Mouse (Mus musculus): ENCODE results near the gene Klhl22.

The Klhl22 gene

GRCm38 (mm10) chr16:17758902-17759301 lies 516 bp upstream of the Klhl22 start:
- no peak for DNase-seq

DNA sequence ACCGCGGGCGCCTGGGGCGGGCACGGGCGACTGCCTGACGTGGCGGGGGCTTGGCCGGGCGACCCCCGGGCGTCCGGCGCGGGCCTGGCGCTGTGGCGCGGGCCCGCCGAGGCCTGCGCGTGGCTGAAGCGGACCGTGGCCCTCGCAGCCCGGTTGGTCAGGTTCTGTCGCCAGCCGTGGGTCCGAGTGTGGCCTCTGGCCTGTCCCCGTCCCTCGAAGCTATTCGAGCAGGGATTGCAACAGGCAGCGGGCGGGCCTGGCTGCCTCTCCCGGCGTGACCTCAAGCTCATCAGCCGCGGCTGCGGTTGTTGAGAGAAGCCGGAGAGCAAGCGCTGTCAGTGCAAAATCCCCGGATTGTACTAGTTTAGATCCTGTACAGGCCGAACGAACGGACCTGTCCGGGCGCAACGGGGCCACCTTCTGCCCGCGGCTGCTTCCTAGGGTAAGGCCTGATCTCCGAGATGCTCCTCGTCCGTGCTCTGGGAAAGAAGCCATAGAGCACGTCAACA lies 449 bp downstream of the Klhl22 start:
- DNase-seq: peak; percentile 69

DNA sequence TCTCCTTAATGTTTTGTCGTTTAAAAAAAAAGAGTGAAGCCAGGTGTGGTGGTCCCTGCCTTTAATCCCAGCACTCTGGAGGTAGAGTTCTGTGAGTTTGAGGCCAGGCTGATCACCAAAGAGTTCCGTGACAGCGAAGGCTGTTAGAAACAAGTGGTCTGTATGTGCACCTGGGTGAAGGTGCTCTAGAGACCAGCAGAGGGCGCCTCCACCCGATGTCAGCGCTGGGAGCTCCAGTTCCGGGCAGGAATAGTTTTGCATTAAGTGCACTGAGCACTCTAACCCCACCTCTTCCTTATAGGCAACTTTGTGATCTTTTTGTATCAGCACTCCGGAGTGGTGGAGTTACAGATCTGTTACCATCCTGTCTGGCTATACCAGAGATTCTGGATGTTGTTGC lies 1.2 kb downstream of the Klhl22 start:
- peak; percentile 58 for DNase-seq

DNA sequence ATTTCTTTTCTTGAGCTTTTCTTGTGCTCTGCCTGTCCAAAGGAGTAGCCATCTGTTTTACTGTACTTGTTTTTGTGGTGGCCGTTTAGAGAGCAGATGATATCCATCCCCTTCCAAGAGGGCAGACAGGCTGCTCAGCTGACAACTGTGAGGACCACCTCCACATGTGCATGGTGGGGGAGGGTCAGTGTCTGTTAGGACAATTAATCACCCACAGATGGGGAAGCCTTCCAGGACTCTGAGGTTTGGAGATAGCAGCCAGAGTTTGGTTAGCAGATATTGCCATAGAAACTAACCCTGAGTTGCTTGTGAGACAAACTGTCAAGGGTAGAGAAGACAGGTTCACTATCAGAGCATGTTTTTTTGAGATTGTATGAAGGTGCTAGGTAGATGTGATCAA lies 1.7 kb downstream of the Klhl22 start:
- DNase-seq: no peak

DNA sequence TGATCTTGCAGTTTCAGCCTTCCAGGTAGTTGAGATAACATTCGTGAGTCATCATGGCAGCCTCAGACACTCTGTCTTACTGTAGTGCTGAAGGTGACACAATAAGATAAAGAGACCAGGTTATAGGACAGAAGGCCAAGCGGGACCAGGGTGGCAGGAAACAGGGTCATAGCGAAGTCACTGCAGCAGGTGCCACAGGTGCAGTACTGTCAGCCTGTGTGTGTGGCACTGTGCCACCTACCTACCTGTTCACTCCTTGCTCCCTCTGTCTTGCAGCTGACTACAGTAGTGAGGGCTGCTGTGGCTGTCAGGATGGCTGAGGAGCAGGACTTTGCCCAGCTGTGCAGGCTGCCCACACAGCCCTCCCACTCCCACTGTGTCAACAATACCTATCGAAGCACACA lies 4.7 kb downstream of the Klhl22 start:
- no peak for DNase-seq

DNA sequence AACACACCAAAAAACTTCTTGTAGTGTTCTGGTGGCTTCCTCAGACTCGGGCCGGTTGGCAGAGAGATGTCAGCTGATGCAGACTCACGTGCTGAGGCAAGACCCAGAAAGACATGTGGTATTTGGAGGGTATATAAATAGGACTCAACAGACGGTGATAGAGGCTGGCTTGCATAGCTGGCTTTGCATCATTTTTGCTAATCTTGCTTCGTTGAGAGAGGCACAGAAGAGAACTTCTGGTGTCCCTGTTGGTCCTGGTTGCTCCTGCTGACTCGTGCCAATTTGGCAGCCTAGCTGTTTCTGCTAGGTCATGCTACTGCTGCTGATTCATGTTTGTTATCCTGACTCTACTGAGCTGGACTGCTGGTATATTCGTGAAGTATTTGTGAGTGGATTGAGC lies 9.4 kb downstream of the Klhl22 start:
- DNase-seq: peak; percentile 82

DNA sequence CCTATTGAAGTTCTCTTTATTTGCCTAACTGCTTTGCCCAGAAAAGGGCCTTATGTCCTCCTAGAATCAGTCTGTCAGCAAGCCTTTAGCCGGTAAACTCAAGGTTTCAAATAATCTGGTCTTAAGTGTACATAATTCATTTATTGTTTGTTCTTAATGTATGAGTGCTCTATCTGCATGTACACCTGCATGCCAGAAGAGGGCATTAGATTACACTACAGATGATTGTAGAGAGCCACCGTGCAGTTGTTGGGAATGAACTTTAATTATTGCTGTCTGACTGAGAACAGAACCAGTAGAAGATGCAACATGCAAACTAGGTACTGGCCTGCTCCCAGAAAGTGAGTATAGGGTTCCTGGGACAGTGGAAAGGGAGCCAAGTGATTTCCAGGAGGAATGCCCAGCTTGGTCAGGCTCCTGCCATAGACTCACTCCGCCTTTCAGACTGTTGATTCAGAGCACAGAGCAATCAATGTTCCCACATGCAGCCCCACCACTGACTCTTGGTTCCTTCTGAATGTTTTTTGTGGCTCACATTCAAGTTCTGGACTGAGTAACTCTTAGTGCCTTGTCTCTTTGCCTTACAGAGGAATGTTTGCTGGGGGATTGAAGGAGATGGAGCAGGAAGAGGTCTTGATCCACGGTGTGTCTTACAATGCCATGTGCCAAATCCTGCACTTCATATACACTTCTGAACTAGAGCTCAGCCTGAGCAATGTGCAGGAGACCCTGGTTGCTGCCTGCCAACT lies 11.9 kb downstream of the Klhl22 start:
- peak; percentile 34 for DNase-seq

GRCm38 (mm10) chr16:17776828-17777227 lies 17.4 kb downstream of the Klhl22 start:
- peak; percentile 42 for DNase-seq

DNA sequence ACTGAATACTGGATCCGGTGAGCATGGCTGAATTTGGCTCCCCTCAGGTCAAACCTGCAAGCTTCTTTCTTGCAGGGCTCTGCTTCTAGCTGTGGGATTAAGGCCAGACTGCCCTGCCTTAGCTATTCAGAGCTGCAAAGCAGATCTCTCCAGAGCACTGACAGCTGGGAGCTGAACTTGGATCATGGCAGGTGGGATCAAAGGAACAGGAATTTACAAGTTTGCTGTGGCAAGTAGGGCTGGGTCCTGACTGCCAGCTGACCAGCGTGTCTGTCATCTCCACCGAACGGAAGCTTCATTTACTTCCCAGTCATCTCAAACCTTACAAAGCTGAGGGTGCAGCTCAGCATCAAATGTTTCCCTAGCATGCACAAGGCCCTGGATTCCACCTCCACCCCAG lies 18.8 kb downstream of the Klhl22 start:
- no peak for DNase-seq

- no peak for DNase-seq
These were observed 20.3 kb downstream of the Klhl22 start for GRCm38 (mm10) chr16:17779692-17780091.

GRCm38 (mm10) chr16:17785337-17785736 lies 25.9 kb downstream of the Klhl22 start:
- peak; percentile 35 for DNase-seq

GRCm38 (mm10) chr16:17792728-17793127 lies 33.3 kb downstream of the Klhl22 start:
- DNase-seq: no peak

DNA sequence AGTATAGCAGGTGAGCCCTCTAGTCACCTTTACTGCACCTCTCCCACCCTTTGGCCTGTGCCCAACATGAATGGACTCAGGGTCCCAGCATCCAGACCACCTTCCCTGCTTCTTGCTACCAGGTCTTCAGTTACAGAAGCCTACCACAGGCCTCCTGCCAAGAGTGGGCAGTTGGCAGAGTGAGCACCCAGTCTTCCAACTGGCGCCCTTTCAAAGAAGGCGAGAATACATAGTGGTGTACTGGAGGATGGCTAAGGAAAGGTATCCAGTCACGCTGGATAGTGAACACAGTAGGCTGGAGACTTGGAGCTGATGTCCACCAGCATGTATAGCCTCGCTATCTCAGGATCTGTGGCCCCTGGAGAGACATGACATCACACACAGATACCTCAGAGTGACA lies 34.6 kb downstream of the Klhl22 start:
- no peak for DNase-seq

DNA sequence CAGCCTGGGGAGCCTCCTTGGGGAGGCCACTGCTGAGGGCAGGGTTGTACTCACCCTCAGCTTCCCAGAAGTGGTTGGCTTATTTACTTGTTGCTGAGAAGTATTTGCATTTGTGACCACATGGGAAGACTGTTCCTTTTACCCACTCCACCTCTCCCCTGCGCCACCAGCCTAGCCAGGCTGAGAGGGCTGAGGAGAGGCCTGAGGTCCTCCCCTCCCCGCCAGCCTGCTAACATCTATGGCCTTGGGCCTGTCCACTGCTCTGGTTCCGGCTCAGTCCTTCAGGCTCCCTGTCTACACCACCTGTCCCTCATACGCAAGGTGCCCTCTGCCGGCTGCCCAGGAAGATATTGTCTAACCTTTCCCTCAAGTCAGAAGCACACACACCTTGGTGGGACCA lies 36.2 kb downstream of the Klhl22 start:
- no peak for DNase-seq

- DNase-seq: no peak
These were observed 37.1 kb downstream of the Klhl22 start for GRCm38 (mm10) chr16:17796519-17796918.

- DNase-seq: no peak
These were observed 37.8 kb downstream of the Klhl22 start, which contains the start of gene Scarf2 for GRCm38 (mm10) chr16:17796971-17797811. Gene Scarf2 (plus strand): TSS chr16:17797282.

GRCm38 (mm10) chr16:17797812-17798311 lies 38.4 kb downstream of the Klhl22 start:
- no peak for DNase-seq

GRCm38 (mm10) chr16:17798321-17799180 lies 39.1 kb downstream of the Klhl22 start:
- no peak for DNase-seq

GRCm38 (mm10) chr16:17799584-17799983 lies 40.2 kb downstream of the Klhl22 start:
- DNase-seq: no peak

DNA sequence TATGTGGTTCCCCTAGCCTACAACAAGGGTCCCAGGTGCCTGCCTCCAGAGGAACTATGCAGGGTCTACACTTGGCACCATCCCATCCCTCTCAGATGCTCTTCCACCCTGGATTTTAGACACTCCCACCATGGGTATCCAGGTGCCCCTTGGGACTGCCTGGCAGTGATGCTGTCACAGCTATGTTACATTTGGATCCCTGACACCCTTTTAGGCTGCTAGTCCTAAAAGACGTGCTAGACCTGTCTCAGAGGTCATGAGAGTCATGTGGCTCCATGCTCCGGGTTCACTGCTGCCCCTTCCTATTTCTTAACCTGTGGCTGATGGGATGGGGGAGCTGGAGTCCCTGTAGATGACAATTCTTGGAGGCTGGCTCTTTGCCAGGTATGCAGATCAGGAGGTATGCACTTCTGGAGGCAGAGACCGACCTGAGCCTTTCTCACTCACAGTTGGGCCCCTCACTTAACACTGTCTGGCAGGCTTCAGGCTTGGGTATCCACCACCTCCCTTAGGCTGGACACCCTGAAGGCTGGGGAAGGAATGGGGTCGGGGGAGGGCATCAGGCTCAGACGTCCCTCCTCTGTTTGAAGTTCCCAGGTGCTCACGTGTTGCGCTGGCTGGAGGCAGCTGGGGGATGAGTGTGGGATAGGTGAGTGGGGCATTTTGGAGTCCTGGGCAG lies 42.5 kb downstream of the Klhl22 start:
- no peak for DNase-seq

GRCm38 (mm10) chr16:17802456-17802838 lies 43.0 kb downstream of the Klhl22 start:
- DNase-seq: no peak

Data from cerebellum, adult 9-10 months (tissue).